Mouse (Mus musculus) ES-E14 (cell line): ENCODE measurements around the gene Tulp1.

Experiments used
- CHD2 ChIP-seq: IDR thresholded peaks from 2 replicates; pipeline ENCODE4 v1.6.1; 2014; ENCODE audit warnings: mild to moderate bottlenecking, low read depth, low read length, inconsistent platforms
- HCFC1 ChIP-seq: IDR thresholded peaks from 2 replicates; pipeline ENCODE4 v1.6.1; 2012; ENCODE audit warnings: low read length, inconsistent platforms, borderline replicate concordance; ENCODE audit not compliant: insufficient read depth
- MAFK ChIP-seq: IDR thresholded peaks from 2 replicates; pipeline ENCODE4 v1.6.1; 2014; ENCODE audit warnings: mild to moderate bottlenecking, low read depth, low read length, inconsistent platforms; ENCODE audit not compliant: insufficient read depth
- ZC3H11A ChIP-seq: IDR thresholded peaks from 2 replicates; pipeline ENCODE4 v1.6.1; 2012; ENCODE audit warnings: low read depth, mild to moderate bottlenecking, inconsistent platforms, low read length, borderline replicate concordance
- ZNF384 ChIP-seq: IDR thresholded peaks from 2 replicates; pipeline ENCODE4 v1.6.1; 2012; ENCODE audit warnings: low read depth, low read length, inconsistent platforms

DNA sequence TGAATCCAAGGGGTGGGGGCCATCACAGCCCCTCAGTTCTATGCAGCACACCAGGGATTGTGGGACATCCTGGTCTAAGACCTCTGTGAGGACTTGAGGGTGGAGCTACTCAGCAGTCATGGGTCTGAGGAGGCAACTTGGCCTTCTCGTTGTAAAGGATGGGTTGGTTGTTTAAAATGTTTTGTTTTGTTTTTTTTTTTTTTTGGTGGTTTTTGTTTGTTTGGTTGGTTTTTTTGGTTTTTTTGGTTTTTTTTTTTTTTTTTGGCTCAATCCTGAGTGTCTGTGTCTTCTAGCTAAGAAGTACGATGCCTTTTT, 34.8 kb downstream of the Tulp1 start:
- TF ChIP-seq CHD2 (no peak), ZNF384 (0 out of 2 replicates have a peak, but pooled peaks have one; percentile 16), HCFC1 (no peak), MAFK (no peak), ZC3H11A (no peak)
